10 mouse cellular contexts compared by ENCODE assay signal in genomic region chr11:97500720-97501448, GRCm38 (mm10). TPM values are rescaled to one million over a fixed set of nuclear protein-coding genes. Genes with fewer than 3 reads are reported as not detected.
DNase-seq lines count a peak whose midpoint lies in the region; ATAC-seq and TF ChIP-seq lines count a peak whose summit lies in the region.
"Had no signal": no experiment of that assay in that cellular context is flagged by ENCODE, and none has a peak within 500 bp of the region (broad histone marks: within the 10 kb centered on the region; RNA-seq: fewer than 3 reads in every experiment).

No protein-coding gene starts in this region.

- H3K27me3 ChIP-seq in testis, adult 2 months (ENCODE audit: control insufficient read depth, insufficient read depth, low read length): no peaks in the 10 kb centered on the region
- H3K27me3 ChIP-seq in liver, embryonic 14.5 days (ENCODE audit: control insufficient read depth, insufficient read depth, low read length): no peaks in the 10 kb centered on the region
- H3K27me3 ChIP-seq in stomach, postnatal 0 days (ENCODE audit: control insufficient read depth, insufficient read depth, low read length): no peaks in the 10 kb centered on the region

- peak; percentile 16; the same call in 1 of the 2 replicates for ATAC-seq in liver, embryonic 14.5 days (ENCODE audit: insufficient read depth)
- peak; percentile 16; the same call in 1 of the 2 replicates for ATAC-seq in stomach, postnatal 0 days (ENCODE audit: low FRiP score, low TSS enrichment)

- DNase-seq in embryo, embryonic 10.5 days (ENCODE audit: low spot score): peak; percentile 23
- DNase-seq in embryo, embryonic 10 days (ENCODE audit: low spot score): no peak
- no peak for DNase-seq in testis, postnatal 14 days (ENCODE audit: low spot score)
- DNase-seq in liver, embryonic 14.5 days (ENCODE audit: low read depth in 3 of 3, low spot score in 3 of 3): no peak
- DNase-seq in stomach, postnatal 0 days (ENCODE audit: low spot score): no peak
- no peak for DNase-seq in thymus, postnatal 25 days
- no peak for DNase-seq in urinary bladder, postnatal 14 days (ENCODE audit: low spot score)
- DNase-seq: layer of hippocampus, postnatal 36 days had no signal

- TF ChIP-seq POLR2A in testis, adult 2 months (IDR thresholded peaks at IDR 0.05; ENCODE audit: control insufficient read depth, low read depth, low read length): no peak

- no peak for TF ChIP-seq CTCF in testis, adult 2 months (IDR thresholded peaks at IDR 0.05; ENCODE audit: control insufficient read depth, insufficient read depth, insufficient replicate concordance, low read depth, low read length)
- TF ChIP-seq CTCF in liver, embryonic 14.5 days (IDR thresholded peaks at IDR 0.05; ENCODE audit: low read depth): no peak
- no peak for TF ChIP-seq CTCF in stomach, postnatal 0 days (IDR thresholded peaks at IDR 0.05; ENCODE audit: low read depth)

- H3K9me3 ChIP-seq in liver, embryonic 14.5 days (ENCODE audit: control insufficient read depth, low read length): no peaks in the 10 kb centered on the region
- H3K9me3 ChIP-seq in stomach, postnatal 0 days (ENCODE audit: control insufficient read depth, low read length): no peaks in the 10 kb centered on the region

- peak overlapping the region; percentile 76 for H3K4me3 ChIP-seq in testis, adult 2 months (ENCODE audit: control insufficient read depth, low read depth, low read length)
- H3K4me3 ChIP-seq in liver, embryonic 14.5 days (ENCODE audit: insufficient read depth in 1 of 2, low read depth in 2 of 2, low read length in 2 of 2): no peak overlapping the region
- H3K4me3 ChIP-seq in stomach, postnatal 0 days (ENCODE audit: low read depth, low read length): 0 out of 2 replicates have a peak overlapping the region, but pooled peaks have one; percentile 10
- H3K4me3 ChIP-seq: erythroblast, embryonic 14.5 days had no signal

- H3K9ac ChIP-seq in liver, embryonic 14.5 days (replicated peaks): no peak overlapping the region
- no peak overlapping the region for H3K9ac ChIP-seq in stomach, postnatal 0 days (ENCODE audit: low read length)

- no peak for TF ChIP-seq EP300 in liver, embryonic 14.5 days (IDR thresholded peaks at IDR 0.05; ENCODE audit: low read depth)
- no peak for TF ChIP-seq EP300 in stomach, postnatal 0 days (optimal IDR thresholded peaks at IDR 0.05)

- no peak overlapping the region for H3K4me2 ChIP-seq in liver, embryonic 14.5 days (ENCODE audit: low read depth)
- H3K4me2 ChIP-seq in stomach, postnatal 0 days (replicated peaks; ENCODE audit: low read depth): 0 out of 2 replicates have a peak overlapping the region, but pooled peaks have one; percentile 11

- H3K36me3 ChIP-seq in testis, adult 2 months (ENCODE audit: control insufficient read depth, insufficient read depth, low read length): no peaks in the 10 kb centered on the region
- H3K36me3 ChIP-seq in liver, embryonic 14.5 days (replicated peaks; ENCODE audit: control insufficient read depth, insufficient read depth, low read depth): peaks cover 37% of the 10 kb centered on the region
- H3K36me3 ChIP-seq in stomach, postnatal 0 days (ENCODE audit: control insufficient read depth, insufficient read depth, low read length): peaks cover 12% of the 10 kb centered on the region

- H3K27ac ChIP-seq in testis, adult 2 months (ENCODE audit: control insufficient read depth, insufficient read depth, low read depth, low read length): no peak overlapping the region
- no peak overlapping the region for H3K27ac ChIP-seq in liver, embryonic 14.5 days
- no peak overlapping the region for H3K27ac ChIP-seq in stomach, postnatal 0 days (replicated peaks)

- peaks cover 11% of the 10 kb centered on the region for H3K4me1 ChIP-seq in testis, adult 2 months (ENCODE audit: control insufficient read depth, insufficient read depth, low read length)
- H3K4me1 ChIP-seq in liver, embryonic 14.5 days (replicated peaks; ENCODE audit: control insufficient read depth in 2 of 2, insufficient read depth in 2 of 2, low read length in 1 of 2): no peaks in the 10 kb centered on the region
- no peaks in the 10 kb centered on the region for H3K4me1 ChIP-seq in stomach, postnatal 0 days (replicated peaks; ENCODE audit: control insufficient read depth, insufficient read depth)

- 80% methylated on average over 46 of the region's 51 CpGs for WGBS in liver, embryonic 14.5 days (ENCODE audit: insufficient replicate concordance)
- 60% methylated on average over 48 of the region's 51 CpGs for WGBS in stomach, postnatal 0 days

RNA-seq across cellular contexts. Expression of gene 4933428G20Rik, which starts 0.7 kb away (rescaled TPM):
- polyA plus RNA-seq in testis, adult 2 months (2012; rRNA removed): 24.3 and 28.7 TPM in 2 replicates
- 0.02 TPM in 1 of 2 replicates, not detected in the other for polyA plus RNA-seq in liver, embryonic 14.5 days (2012; rRNA removed)
- not detected in 2 replicates for polyA plus RNA-seq in liver, embryonic 14.5 days (2014; fragmentation: Nextera tagmentation; extraction: Ambion mirVana)
- 0.16 and 0.25 TPM in 2 replicates for polyA plus RNA-seq in stomach, postnatal 0 days (2015; fragmentation: Nextera tagmentation; extraction: Ambion mirVana)
- polyA plus RNA-seq: erythroblast, embryonic 14.5 days had no signal

Comparison
In these comparisons a context has a peak if more than half of its experiments do, and no peak if none do; other contexts are left out.
1. H3K4me3 ChIP-seq: peak in testis, adult 2 months (single experiment) and stomach, postnatal 0 days (single experiment); none in liver, embryonic 14.5 days (0 of 2).
2. RNA of gene 4933428G20Rik, which starts 0.7 kb away (polyA plus RNA-seq): 24.3 to 28.7 TPM in testis, adult 2 months; 0.16 to 0.25 TPM in stomach, postnatal 0 days and 0.02 TPM in liver, embryonic 14.5 days; every median in the first group is over 10 times any median in the second.